Mouse (Mus musculus): Measurements from ENCODE around the gene Capn8. TPM values are rescaled to one million over a fixed set of nuclear protein-coding genes. Genes with fewer than 3 reads are reported as not detected.

Gene Capn8
- total RNA-seq (2023; ENCODE audit: inconsistent age), result not detected in 4 replicates

GRCm38 (mm10) chr1:182564408-182565120, at the start of gene Capn8:
Capn8 (plus strand) TSS chr1:182565007.

GRCm38 (mm10) chr1:182516758-182517676, 47.8 kb upstream of the Capn8 start, which contains the start of gene Capn2:
Capn2 (minus strand) TSS chr1:182517608.

Other genes with a start within 250 kb of the Capn8 start
- 23.6 to 36.1 TPM (median 26.7 TPM) in 4 replicates for gene Fbxo28, start 223.4 kb upstream of the Capn8 start, total RNA-seq (2023; ENCODE audit: inconsistent age)
- gene Trp53bp2, start 155.8 kb upstream of the Capn8 start, total RNA-seq (2023; ENCODE audit: inconsistent age), result 19.2 to 25.0 TPM (median 23.5 TPM) in 4 replicates
- gene Capn2, start 47.4 kb upstream of the Capn8 start, total RNA-seq (2023; ENCODE audit: inconsistent age), result 23.9 to 37.6 TPM (median 28.2 TPM) in 4 replicates
- gene Ccdc185, start 184.2 kb downstream of the Capn8 start, total RNA-seq (2023; ENCODE audit: inconsistent age), result not detected in 4 replicates
- 0.19 TPM in 1 of 4 replicates, not detected in the others for gene Susd4, start 198.9 kb downstream of the Capn8 start, total RNA-seq (2023; ENCODE audit: inconsistent age)